Mouse (Mus musculus) gonadal fat pad, adult 2 months (tissue): Measurements from ENCODE around the gene Gtf2h2. TPM values are rescaled to one million over a fixed set of nuclear protein-coding genes. Genes with fewer than 3 reads are reported as not detected.
"Not testable (repeated sequence)": the region's sequence is repeated elsewhere in the genome, so short reads cannot be mapped to it uniquely, and the experiment has no call there.

Experiments used
- DNase-seq: peaks from one replicate; pipeline ENCODE4 v3.0.0-alpha.2; 2012; ENCODE audit warnings: low read depth
- polyA plus RNA-seq: library from polyadenylated mRNA; depleted of rRNA; stranded (reverse); fragments of >200 nt; gene quantifications from 2 replicates; pipeline ENCODE4 v1.2.3, GENCODE M21; 2012; rRNA removed

Gene Gtf2h2
- polyA plus RNA-seq, 1 experiment = 18.3 TPM

GRCm38 (mm10) chr13:100490424-100490823, 2.0 kb downstream of the Gtf2h2 start:
- DNase-seq = no peak

DNA sequence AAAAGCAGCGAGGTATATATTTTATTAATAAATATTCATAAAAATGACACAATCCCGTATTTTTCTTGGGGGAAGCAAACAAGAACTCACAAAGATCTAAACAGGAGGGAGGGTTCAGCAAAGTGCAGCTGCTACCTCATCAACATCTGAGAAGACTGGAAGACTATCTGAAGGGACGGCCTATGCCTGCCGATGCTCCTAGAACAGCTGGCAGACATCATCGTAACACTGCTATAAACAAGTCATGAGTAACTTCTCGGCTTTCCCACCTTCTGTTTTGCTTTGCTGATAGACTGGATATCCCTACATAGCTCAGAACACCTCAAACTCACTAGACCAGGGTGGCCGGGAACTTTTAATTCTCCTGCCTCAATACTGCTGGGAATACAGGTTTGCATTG, 8.8 kb downstream of the Gtf2h2 start:
- no peak for DNase-seq

- no peak for DNase-seq
Observed at GRCm38 (mm10) chr13:100463527-100464222, 28.7 kb downstream of the Gtf2h2 start.

- DNase-seq = no peak
Observed at GRCm38 (mm10) chr13:100461336-100461735, 31.0 kb downstream of the Gtf2h2 start.

GRCm38 (mm10) chr13:100452415-100453127, 39.8 kb downstream of the Gtf2h2 start, which contains the start of gene Naip1:
Gene Naip1 (minus strand): TSS chr13:100452869.
- not testable (repeated sequence) for DNase-seq

DNA sequence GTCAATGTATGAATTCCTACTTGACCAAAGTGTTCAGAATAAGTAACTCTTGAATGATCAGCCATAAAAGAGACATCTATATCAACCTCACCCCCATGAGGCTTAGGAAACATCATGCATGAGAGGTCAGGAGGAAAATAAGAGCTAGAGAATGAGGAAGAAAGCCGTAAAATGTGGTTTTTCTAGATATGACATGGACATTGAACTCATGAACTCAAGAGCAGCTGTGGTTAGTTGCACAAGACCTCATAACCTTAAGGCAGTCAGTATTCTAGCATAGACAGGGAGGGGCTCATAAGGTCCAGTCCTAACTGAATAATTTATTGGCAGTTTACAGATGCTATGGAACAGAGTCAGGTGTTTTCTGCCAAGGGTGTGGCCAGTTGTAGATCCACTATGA, 42.9 kb downstream of the Gtf2h2 start:
- no peak for DNase-seq

- DNase-seq = no peak
Observed at GRCm38 (mm10) chr13:100440116-100440515, 52.3 kb downstream of the Gtf2h2 start.

- no peak for DNase-seq
Observed at GRCm38 (mm10) chr13:100438701-100439100, 53.7 kb downstream of the Gtf2h2 start.

DNA sequence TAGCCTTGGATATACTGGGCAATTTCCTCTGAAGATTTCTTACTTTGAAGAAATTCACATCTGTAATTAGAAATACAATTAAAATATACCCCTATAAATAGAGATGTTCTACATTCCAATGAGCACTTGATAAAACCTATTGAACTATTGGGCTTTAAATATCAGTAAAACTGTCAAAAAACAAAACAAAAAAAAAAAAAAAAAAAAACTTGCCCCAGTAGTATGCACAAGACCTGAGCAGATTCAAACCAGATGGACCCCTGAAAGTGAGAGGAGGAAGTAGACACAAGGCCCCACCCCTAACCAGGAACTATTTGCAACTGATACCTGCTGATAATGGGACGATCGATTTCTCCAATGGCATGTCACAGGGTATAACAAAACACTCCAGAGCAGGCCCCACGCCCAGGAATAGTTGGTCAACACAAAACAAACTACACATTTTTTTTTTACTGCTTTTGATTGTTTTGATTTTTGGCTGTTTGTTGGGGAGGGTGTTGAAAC, 55.0 kb downstream of the Gtf2h2 start:
- DNase-seq = no peak

DNA sequence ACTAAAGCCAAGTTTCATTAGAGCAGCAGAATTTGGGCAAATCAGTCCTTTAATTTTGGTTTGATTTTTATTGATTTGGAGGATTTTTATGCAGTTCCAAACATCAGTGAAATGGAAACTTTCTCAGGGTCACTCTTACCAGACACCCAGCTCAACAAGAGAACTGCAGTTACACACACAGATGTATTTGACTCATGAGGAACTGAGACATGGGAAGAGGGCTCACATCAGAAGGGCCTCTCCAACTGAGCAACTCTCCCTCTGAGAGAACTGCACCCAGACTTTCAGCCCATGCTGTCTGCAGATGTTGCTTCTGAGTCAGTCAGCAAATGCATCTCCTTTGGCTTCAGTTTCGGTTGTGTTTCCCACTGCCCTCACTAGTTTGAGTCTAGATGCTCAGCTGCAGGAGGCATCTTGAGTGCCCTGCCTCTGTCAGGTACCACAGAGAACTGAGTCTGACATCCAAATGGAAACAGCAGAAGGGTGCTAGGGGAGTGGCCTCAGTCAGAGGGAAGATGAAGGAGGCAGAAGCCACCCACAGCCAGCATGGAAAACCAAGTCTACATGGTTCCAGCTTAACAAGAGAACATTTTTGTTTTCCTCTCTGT, 55.7 kb downstream of the Gtf2h2 start:
- not testable (repeated sequence) for DNase-seq

DNA sequence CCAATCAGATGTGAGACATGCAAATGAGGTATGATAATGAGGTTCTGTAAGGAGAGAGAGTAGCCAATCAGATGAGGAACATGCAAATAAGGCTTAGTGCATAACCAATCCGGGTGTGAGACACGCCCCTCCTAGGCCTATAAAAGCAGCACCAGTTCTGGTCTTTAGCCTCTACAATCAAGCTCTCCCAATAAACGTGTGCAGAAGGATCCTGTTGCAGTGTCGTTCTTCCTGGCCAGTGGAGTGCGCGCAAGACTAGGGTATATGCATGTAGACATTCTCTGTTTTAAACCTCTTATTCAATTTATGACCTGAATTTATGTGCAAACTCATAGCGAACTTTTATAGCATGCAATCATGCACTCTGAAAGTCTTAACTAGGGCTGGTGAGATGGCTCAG, 72.4 kb downstream of the Gtf2h2 start:
- not testable (repeated sequence) for DNase-seq

GRCm38 (mm10) chr13:100414428-100414827, 78.0 kb downstream of the Gtf2h2 start:
- no peak for DNase-seq

Other genes starting within 250 kb of the Gtf2h2 start
- 1.4 and 1.6 TPM in 2 replicates for gene Naip5, start 246.3 kb downstream of the Gtf2h2 start, polyA plus RNA-seq
- gene Naip6, start 174.9 kb downstream of the Gtf2h2 start, polyA plus RNA-seq = 1.8 and 1.9 TPM in 2 replicates
- 0.54 and 0.94 TPM in 2 replicates for gene Naip1, start 39.7 kb downstream of the Gtf2h2 start, polyA plus RNA-seq
- gene Ocln, start 60.1 kb upstream of the Gtf2h2 start, polyA plus RNA-seq = 10.0 and 12.8 TPM in 2 replicates
- gene Marveld2, start 124.4 kb upstream of the Gtf2h2 start, polyA plus RNA-seq = 10.3 and 12.6 TPM in 2 replicates
- gene Ak6, start 158.4 kb upstream of the Gtf2h2 start, polyA plus RNA-seq = 50.3 and 61.2 TPM in 2 replicates
- gene Rad17, start 158.5 kb upstream of the Gtf2h2 start, polyA plus RNA-seq = 5.5 and 5.8 TPM in 2 replicates
- gene Taf9, start 159.0 kb upstream of the Gtf2h2 start, polyA plus RNA-seq = 2.6 and 5.2 TPM in 2 replicates
- gene Ccdc125, start 177.1 kb upstream of the Gtf2h2 start, polyA plus RNA-seq = 2.2 and 3.5 TPM in 2 replicates
- 19.7 and 20.7 TPM in 2 replicates for gene Cdk7, start 238.4 kb upstream of the Gtf2h2 start, polyA plus RNA-seq